Mouse (Mus musculus): ENCODE measurements around the gene Atn1. TPM values are rescaled to one million over a fixed set of nuclear protein-coding genes. Genes with fewer than 3 reads are reported as not detected.
A peak's percentile ranks its signal among the peaks of the same experiment; 100 is the strongest.

Atn1 gene
- polyA plus RNA-seq, 1 experiment = 37.4 TPM

- 0 out of 2 replicates have a peak, but pooled peaks cover 4% of the 10 kb centered on the region for H3K36me3 ChIP-seq (ENCODE audit: control insufficient read depth, insufficient read depth, low read length)
- no peak for DNase-seq (ENCODE audit: low read depth in 1 of 2, low spot score in 2 of 2)
- 91% methylated on average over 3 of the region's 3 CpGs for WGBS
- H3K4me3 ChIP-seq (ENCODE audit: extremely low read depth, insufficient read depth, insufficient read length) = peak overlapping the region; percentile 37; the same call in 1 of the 2 replicates
- H3K27ac ChIP-seq (ENCODE audit: insufficient read depth, low read length) = peak overlapping the region; percentile 99
- H3K27me3 ChIP-seq (ENCODE audit: control insufficient read depth, insufficient read depth, low read length) = no peaks in the 10 kb centered on the region
- TF ChIP-seq POLR2A (IDR thresholded peaks at IDR 0.05; ENCODE audit: low read depth, low read length) (no peak), CTCF (IDR thresholded peaks at IDR 0.05; ENCODE audit: extremely low read depth, insufficient read depth, insufficient read length, insufficient replicate concordance) (no peak)
- H3K4me1 ChIP-seq (ENCODE audit: control insufficient read depth, insufficient read depth, insufficient read length) = peaks cover 49% of the 10 kb centered on the region
Observed at GRCm38 (mm10) chr6:124741842-124742241, 14.5 kb downstream of the Atn1 start.

- Histone ChIP-seq H3K27me3 (ENCODE audit: control insufficient read depth, insufficient read depth, low read length) (no peaks in the 10 kb centered on the region), H3K27ac (ENCODE audit: insufficient read depth, low read length) (peak within 1 kb of the TSS; percentile 99), H3K4me1 (ENCODE audit: control insufficient read depth, insufficient read depth, insufficient read length) (peaks cover 45% of the 10 kb centered on the region), H3K36me3 (ENCODE audit: control insufficient read depth, insufficient read depth, low read length) (0 out of 2 replicates have a peak, but pooled peaks cover 4% of the 10 kb centered on the region), H3K4me3 (ENCODE audit: extremely low read depth, insufficient read depth, insufficient read length) (peak within 1 kb of the TSS; percentile 92)
- under 1% methylated on average over 41 of the region's 41 CpGs for WGBS
- TF ChIP-seq POLR2A (IDR thresholded peaks at IDR 0.05; ENCODE audit: low read depth, low read length) (peak; percentile 86), CTCF (IDR thresholded peaks at IDR 0.05; ENCODE audit: extremely low read depth, insufficient read depth, insufficient read length, insufficient replicate concordance) (no peak)
- DNase-seq (ENCODE audit: low read depth in 1 of 2, low spot score in 2 of 2) = peak; percentile 84 to 93
Observed at GRCm38 (mm10) chr6:124740888-124741761, 15.2 kb downstream of the Atn1 start, which contains the start of gene Grcc10. Gene Grcc10, minus strand, starts transcription at chr6:124741374.

- peaks cover 45% of the 10 kb centered on the region for H3K4me1 ChIP-seq (ENCODE audit: control insufficient read depth, insufficient read depth, insufficient read length)
- peak overlapping the region; percentile 99 for H3K27ac ChIP-seq (ENCODE audit: insufficient read depth, low read length)
- under 1% methylated on average over 29 of the region's 29 CpGs for WGBS
- DNase-seq (ENCODE audit: low read depth in 1 of 2, low spot score in 2 of 2) = peak; percentile 52 to 55
- H3K27me3 ChIP-seq (ENCODE audit: control insufficient read depth, insufficient read depth, low read length) = no peaks in the 10 kb centered on the region
- TF ChIP-seq POLR2A (IDR thresholded peaks at IDR 0.05; ENCODE audit: low read depth, low read length) (no peak), CTCF (IDR thresholded peaks at IDR 0.05; ENCODE audit: extremely low read depth, insufficient read depth, insufficient read length, insufficient replicate concordance) (peak; percentile 35; the same call in 1 of the 2 replicates)
- peak overlapping the region; percentile 92 for H3K4me3 ChIP-seq (ENCODE audit: extremely low read depth, insufficient read depth, insufficient read length)
- H3K36me3 ChIP-seq (ENCODE audit: control insufficient read depth, insufficient read depth, low read length) = 0 out of 2 replicates have a peak, but pooled peaks cover 4% of the 10 kb centered on the region
Observed at GRCm38 (mm10) chr6:124740211-124740887, 16.0 kb downstream of the Atn1 start.

- Histone ChIP-seq H3K27me3 (ENCODE audit: control insufficient read depth, insufficient read depth, low read length) (no peaks in the 10 kb centered on the region), H3K4me3 (ENCODE audit: extremely low read depth, insufficient read depth, insufficient read length) (no peak overlapping the region), H3K4me1 (ENCODE audit: control insufficient read depth, insufficient read depth, insufficient read length) (peaks cover 40% of the 10 kb centered on the region), H3K36me3 (ENCODE audit: control insufficient read depth, insufficient read depth, low read length) (0 out of 2 replicates have a peak, but pooled peaks cover 4% of the 10 kb centered on the region), H3K27ac (ENCODE audit: insufficient read depth, low read length) (peak overlapping the region; percentile 78)
- no peak for DNase-seq (ENCODE audit: low read depth in 1 of 2, low spot score in 2 of 2)
- TF ChIP-seq CTCF (IDR thresholded peaks at IDR 0.05; ENCODE audit: extremely low read depth, insufficient read depth, insufficient read length, insufficient replicate concordance) (no peak), POLR2A (IDR thresholded peaks at IDR 0.05; ENCODE audit: low read depth, low read length) (no peak)
- WGBS = 75% methylated on average over 10 of the region's 10 CpGs
Observed at GRCm38 (mm10) chr6:124739231-124739796, 17.0 kb downstream of the Atn1 start.

GRCm38 (mm10) chr6:124738511-124739023 is 17.8 kb downstream of the Atn1 start, which contains the start of gene Ptpn6:
Gene Ptpn6, minus strand, starts transcription at chr6:124738714.
- H3K4me1 ChIP-seq (ENCODE audit: control insufficient read depth, insufficient read depth, insufficient read length) = peaks cover 46% of the 10 kb centered on the region
- whole genome bisulfite sequencing = 24% methylated on average over 15 of the region's 15 CpGs
- H3K4me3 ChIP-seq (ENCODE audit: extremely low read depth, insufficient read depth, insufficient read length) = peak within 1 kb of the TSS; percentile 32; the same call in 1 of the 2 replicates
- peak within 1 kb of the TSS; percentile 78 for H3K27ac ChIP-seq (ENCODE audit: insufficient read depth, low read length)
- DNase-seq (ENCODE audit: low read depth in 1 of 2, low spot score in 2 of 2) = no peak
- 0 out of 2 replicates have a peak, but pooled peaks cover 4% of the 10 kb centered on the region for H3K36me3 ChIP-seq (ENCODE audit: control insufficient read depth, insufficient read depth, low read length)
- TF ChIP-seq CTCF (IDR thresholded peaks at IDR 0.05; ENCODE audit: extremely low read depth, insufficient read depth, insufficient read length, insufficient replicate concordance) (no peak), POLR2A (IDR thresholded peaks at IDR 0.05; ENCODE audit: low read depth, low read length) (no peak)
- no peaks in the 10 kb centered on the region for H3K27me3 ChIP-seq (ENCODE audit: control insufficient read depth, insufficient read depth, low read length)

- 91% methylated on average over 11 of the region's 11 CpGs for WGBS
- Histone ChIP-seq H3K4me3 (ENCODE audit: extremely low read depth, insufficient read depth, insufficient read length) (no peak overlapping the region), H3K27me3 (ENCODE audit: control insufficient read depth, insufficient read depth, low read length) (no peaks in the 10 kb centered on the region), H3K4me1 (ENCODE audit: control insufficient read depth, insufficient read depth, insufficient read length) (peaks cover 45% of the 10 kb centered on the region), H3K27ac (ENCODE audit: insufficient read depth, low read length) (no peak overlapping the region), H3K36me3 (ENCODE audit: control insufficient read depth, insufficient read depth, low read length) (peaks cover 4% of the 10 kb centered on the region)
- TF ChIP-seq CTCF (IDR thresholded peaks at IDR 0.05; ENCODE audit: extremely low read depth, insufficient read depth, insufficient read length, insufficient replicate concordance) = no peak
- no peak for TF ChIP-seq POLR2A (IDR thresholded peaks at IDR 0.05; ENCODE audit: low read depth, low read length)
- DNase-seq (ENCODE audit: low read depth in 1 of 2, low spot score in 2 of 2) = no peak
Observed at GRCm38 (mm10) chr6:124737040-124737439, 19.3 kb downstream of the Atn1 start.

All from spleen, adult 2 months (tissue).